Mouse (Mus musculus) small intestine, adult 2 months (tissue): ENCODE measurements around the gene Gm43951. TPM values are rescaled to one million over a fixed set of nuclear protein-coding genes. Genes with fewer than 3 reads are reported as not detected.

Experiments
- H3K27ac ChIP-seq: fragments of 200-500 bp; 2 replicates; pipeline ENCODE4 v1.5.1; 2012; ENCODE audit warnings: low read depth, low read length, control low read depth, inconsistent platforms; ENCODE audit not compliant: insufficient read depth
- H3K27me3 ChIP-seq: fragments of 200-500 bp; 2 replicates; pipeline ENCODE4 v1.6.1; 2012; ENCODE audit warnings: mild to moderate bottlenecking, moderate library complexity, low read length, inconsistent platforms; ENCODE audit not compliant: control insufficient read depth, insufficient read depth
- H3K36me3 ChIP-seq: fragments of 200-500 bp; 2 replicates; pipeline ENCODE4 v1.6.1; 2012; ENCODE audit warnings: mild to moderate bottlenecking, low read length, control low read depth, inconsistent platforms; ENCODE audit not compliant: control insufficient read depth, insufficient read depth
- H3K4me1 ChIP-seq: fragments of 200-500 bp; 2 replicates; pipeline ENCODE4 v1.6.1; 2012; ENCODE audit warnings: low read length, inconsistent platforms, mixed read lengths; ENCODE audit not compliant: control insufficient read depth, insufficient read depth, insufficient read length
- H3K4me3 ChIP-seq: fragments of 200-500 bp; 2 replicates; pipeline ENCODE4 v1.5.1; 2012; ENCODE audit warnings: low read depth, mild to moderate bottlenecking, control low read depth, inconsistent platforms, low read length, moderate library complexity
- CTCF ChIP-seq: fragments of 200-500 bp; IDR thresholded peaks from 2 replicates; pipeline ENCODE4 v1.5.1; 2012; ENCODE audit warnings: low read depth, mild to moderate bottlenecking, control low read depth, inconsistent platforms, low read length, moderate library complexity, mixed read lengths; ENCODE audit not compliant: insufficient replicate concordance, insufficient read length; ENCODE audit errors: extremely low read depth
- POLR2A ChIP-seq: fragments of 200-500 bp; IDR thresholded peaks from 2 replicates; pipeline ENCODE4 v1.6.1; 2012; ENCODE audit warnings: low read depth, mild to moderate bottlenecking, control low read depth, inconsistent platforms, low read length, moderate library complexity
- WGBS: fragments of 180-500 bp; shearing (Covaris S2); methylation state at CpG from one replicate; pipeline ENCODE4 v1.1.7; 2018; 5-methylcytosine and 5-hydroxymethylcytosine counted together
- polyA plus RNA-seq: library from polyadenylated mRNA; depleted of rRNA; stranded (reverse); fragments of >200 nt; gene quantifications from 2 replicates; pipeline ENCODE4 v1.2.3, GENCODE M21; 2012; rRNA removed

Gm43951 gene
- polyA plus RNA-seq = 0.19 TPM in 1 of 2 replicates, not detected in the other

- peak within 1 kb of the TSS; percentile 91 for H3K4me3 ChIP-seq
- peaks cover 7% of the 10 kb centered on the region; the same call in 1 of the 2 replicates for H3K4me1 ChIP-seq
- H3K36me3 ChIP-seq = peaks cover 16% of the 10 kb centered on the region
- H3K27me3 ChIP-seq = no peaks in the 10 kb centered on the region
- H3K27ac ChIP-seq = peak within 1 kb of the TSS; percentile 92
- 1% methylated on average over 43 of the region's 43 CpGs for WGBS
- TF ChIP-seq CTCF = no peak
- TF ChIP-seq POLR2A = no peak
These were observed at the start of gene Gm43951 for GRCm38 (mm10) chr11:72206341-72207203. Gene Gm43951, minus strand, starts transcription at chr11:72206840.

- Histone ChIP-seq H3K4me3 (no peak overlapping the region), H3K27ac (no peak overlapping the region), H3K27me3 (no peaks in the 10 kb centered on the region; the same call in 1 of the 2 replicates), H3K36me3 (no peaks in the 10 kb centered on the region), H3K4me1 (no peaks in the 10 kb centered on the region)
- WGBS = 62% methylated on average over 2 of the region's 2 CpGs
- no peak for TF ChIP-seq CTCF
- TF ChIP-seq POLR2A = no peak
These were observed 49.8 kb upstream of the Gm43951 start for GRCm38 (mm10) chr11:72256441-72256840.

- Histone ChIP-seq H3K27me3 (no peaks in the 10 kb centered on the region), H3K36me3 (no peaks in the 10 kb centered on the region), H3K4me3 (no peak overlapping the region), H3K4me1 (no peaks in the 10 kb centered on the region), H3K27ac (no peak overlapping the region)
- WGBS = 57% methylated on average over 4 of the region's 4 CpGs
- no peak for TF ChIP-seq CTCF
- no peak for TF ChIP-seq POLR2A
These were observed 49.0 kb upstream of the Gm43951 start for GRCm38 (mm10) chr11:72255629-72256028.

- Histone ChIP-seq H3K4me3 (no peak overlapping the region), H3K27ac (no peak overlapping the region), H3K36me3 (no peaks in the 10 kb centered on the region), H3K27me3 (peaks cover 4% of the 10 kb centered on the region; the same call in 1 of the 2 replicates), H3K4me1 (no peaks in the 10 kb centered on the region)
- TF ChIP-seq CTCF (no peak), POLR2A (no peak)
- 83% methylated on average over 8 of the region's 8 CpGs for whole genome bisulfite sequencing
These were observed 38.6 kb upstream of the Gm43951 start for GRCm38 (mm10) chr11:72245196-72245753.

GRCm38 (mm10) chr11:72240062-72240860 is 33.6 kb upstream of the Gm43951 start:
- no peaks in the 10 kb centered on the region for H3K36me3 ChIP-seq
- TF ChIP-seq POLR2A (no peak), CTCF (no peak)
- H3K4me3 ChIP-seq = no peak overlapping the region
- WGBS = 69% methylated on average over 4 of the region's 4 CpGs
- H3K27ac ChIP-seq = no peak overlapping the region
- H3K27me3 ChIP-seq = no peaks in the 10 kb centered on the region
- H3K4me1 ChIP-seq = no peaks in the 10 kb centered on the region

- no peaks in the 10 kb centered on the region for H3K27me3 ChIP-seq
- TF ChIP-seq POLR2A (no peak), CTCF (no peak)
- H3K4me1 ChIP-seq = no peaks in the 10 kb centered on the region
- no peaks in the 10 kb centered on the region for H3K36me3 ChIP-seq
- no peak overlapping the region for H3K27ac ChIP-seq
- no peak overlapping the region for H3K4me3 ChIP-seq
- 82% methylated on average over 5 of the region's 5 CpGs for WGBS
These were observed 27.4 kb upstream of the Gm43951 start for GRCm38 (mm10) chr11:72234013-72234412.
